Mouse (Mus musculus): ENCODE data around the gene Spop. TPM values are rescaled to one million over a fixed set of nuclear protein-coding genes. Genes with fewer than 3 reads are reported as not detected.
A peak's percentile ranks its signal among the peaks of the same experiment; 100 is the strongest.

The Spop gene
- total and polyA plus RNA-seq, 3 experiments, result 28.8 to 70.5 (median 29.2) TPM

DNA sequence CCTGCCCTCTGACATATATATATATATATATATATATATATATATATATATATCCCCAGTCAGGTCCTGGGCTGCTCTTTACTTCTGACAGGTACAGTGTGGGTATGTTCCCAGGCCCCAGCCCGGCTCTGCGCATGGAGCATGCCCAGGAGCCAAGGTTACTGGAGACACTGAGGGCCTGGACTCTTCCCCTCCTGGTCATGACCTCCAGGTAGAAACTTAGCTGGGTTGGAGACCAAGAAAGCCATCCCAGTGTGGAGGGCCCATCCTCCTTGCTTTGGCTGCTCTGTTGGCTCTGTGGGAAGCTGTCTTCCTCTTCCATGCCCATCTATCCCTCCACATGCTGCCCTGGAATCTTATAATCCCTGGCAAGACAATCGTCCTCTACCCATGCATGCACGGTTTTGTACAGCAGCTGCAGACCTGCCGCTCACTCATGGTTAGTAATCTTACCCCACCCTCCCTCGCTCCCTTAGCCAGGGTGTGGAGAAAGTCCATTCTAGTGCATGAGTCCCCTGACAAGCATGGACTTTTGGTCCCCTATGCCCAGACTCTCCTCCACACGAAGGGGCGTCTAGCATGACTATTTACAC is 45.6 kb upstream of the Spop start:
- no peak for ATAC-seq (ENCODE audit: extremely low read depth, insufficient number of reproducible peaks, low FRiP score, poor library complexity, severe bottlenecking)
- Histone ChIP-seq H3K27me3 (ENCODE audit: insufficient read depth, low read length) (no peaks in the 10 kb centered on the region), H3K4me1 (ENCODE audit: insufficient read depth, low read depth, low read length) (peaks cover 18% of the 10 kb centered on the region), H3K36me3 (replicated peaks) (peaks cover 98% of the 10 kb centered on the region), H3K4me3 (ENCODE audit: low read depth, low read length) (no peak overlapping the region), H3K9me3 (replicated peaks) (no peaks in the 10 kb centered on the region)
- no peak for DNase-seq (ENCODE audit: low spot score)
- TF ChIP-seq CTCF (IDR thresholded peaks at IDR 0.05; ENCODE audit: low read depth, low read length) (no peak), GATA2 (IDR thresholded peaks at IDR 0.05; ENCODE audit: borderline replicate concordance, low read depth, low read length) (no peak)

DNA sequence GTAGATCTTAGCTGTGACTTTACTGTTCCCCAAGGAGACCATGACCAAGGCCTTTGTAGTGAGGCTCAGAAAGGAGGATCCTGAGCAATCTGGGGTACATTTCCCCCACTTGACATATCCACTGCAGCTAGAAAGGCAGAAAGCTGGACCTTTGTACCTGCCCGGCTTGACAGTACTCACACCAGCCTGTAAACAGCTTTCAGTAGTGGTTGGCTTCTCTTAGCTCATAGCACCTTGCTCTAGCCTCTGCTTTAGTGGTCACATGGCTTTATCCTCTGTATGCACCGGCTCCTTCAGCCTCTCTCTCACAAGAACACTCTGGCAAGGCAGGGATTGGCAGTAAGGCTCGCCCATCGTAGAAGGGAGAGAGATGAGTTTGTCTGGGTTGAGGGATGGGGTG is 45.0 kb upstream of the Spop start:
- H3K9me3 ChIP-seq (replicated peaks), result no peaks in the 10 kb centered on the region
- peaks cover 17% of the 10 kb centered on the region for H3K4me1 ChIP-seq (ENCODE audit: insufficient read depth, low read depth, low read length)
- ATAC-seq (ENCODE audit: extremely low read depth, insufficient number of reproducible peaks, low FRiP score, poor library complexity, severe bottlenecking) (no peak), DNase-seq (ENCODE audit: low spot score) (no peak)
- peaks cover 98% of the 10 kb centered on the region for H3K36me3 ChIP-seq (replicated peaks)
- no peaks in the 10 kb centered on the region for H3K27me3 ChIP-seq (ENCODE audit: insufficient read depth, low read length)
- TF ChIP-seq GATA1 (IDR thresholded peaks at IDR 0.05; ENCODE audit: borderline replicate concordance, low read length) (no peak), CTCF (IDR thresholded peaks at IDR 0.05; ENCODE audit: low read depth, low read length) (no peak), POLR2AphosphoS5 (IDR thresholded peaks at IDR 0.05; ENCODE audit: insufficient replicate concordance, low read depth, low read length) (no peak), TAL1 (conservative IDR thresholded peaks at IDR 0.05; ENCODE audit: low read depth, low read length) (no peak), GATA2 (IDR thresholded peaks at IDR 0.05; ENCODE audit: borderline replicate concordance, low read depth, low read length) (no peak)
- H3K4me3 ChIP-seq (ENCODE audit: low read depth, low read length), result no peak overlapping the region

GRCm38 (mm10) chr11:95369964-95370890 is 43.7 kb upstream of the Spop start:
- Histone ChIP-seq H3K9me3 (replicated peaks) (no peaks in the 10 kb centered on the region), H3K36me3 (replicated peaks) (peaks cover 98% of the 10 kb centered on the region), H3K4me3 (ENCODE audit: low read depth, low read length) (no peak overlapping the region), H3K4me1 (ENCODE audit: insufficient read depth, low read depth, low read length) (peaks cover 16% of the 10 kb centered on the region), H3K27me3 (ENCODE audit: insufficient read depth, low read length) (no peaks in the 10 kb centered on the region)
- DNase-seq (ENCODE audit: low spot score), result peak; percentile 15
- TF ChIP-seq GATA2 (IDR thresholded peaks at IDR 0.05; ENCODE audit: borderline replicate concordance, low read depth, low read length) (no peak), CTCF (IDR thresholded peaks at IDR 0.05; ENCODE audit: low read depth, low read length) (no peak), TAL1 (conservative IDR thresholded peaks at IDR 0.05; ENCODE audit: low read depth, low read length) (no peak), POLR2AphosphoS5 (IDR thresholded peaks at IDR 0.05; ENCODE audit: insufficient replicate concordance, low read depth, low read length) (no peak), GATA1 (IDR thresholded peaks at IDR 0.05; ENCODE audit: borderline replicate concordance, low read length) (no peak)
- ATAC-seq (ENCODE audit: extremely low read depth, insufficient number of reproducible peaks, low FRiP score, poor library complexity, severe bottlenecking), result no peak

DNA sequence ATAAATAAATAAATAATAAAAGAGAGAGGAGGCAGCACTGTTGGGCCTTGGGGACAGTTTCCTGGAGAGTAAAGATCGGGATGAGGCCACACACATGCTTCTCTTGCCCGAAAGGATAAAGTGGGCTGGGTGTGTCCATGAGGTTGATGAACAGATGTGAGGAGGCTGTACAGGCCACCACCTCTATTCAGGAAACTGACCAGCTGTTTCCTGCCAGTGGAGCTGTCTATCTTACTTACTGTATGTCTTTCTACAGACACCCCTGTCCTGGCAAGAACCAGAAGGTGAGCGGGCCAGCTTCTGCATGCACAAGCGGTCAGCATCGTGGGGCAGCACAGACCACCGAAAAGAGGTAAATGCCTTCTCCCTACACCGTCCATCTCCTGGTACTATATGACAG is 42.7 kb upstream of the Spop start:
- peaks cover 98% of the 10 kb centered on the region for H3K36me3 ChIP-seq (replicated peaks)

GRCm38 (mm10) chr11:95378926-95379325 is 35.0 kb upstream of the Spop start:
- Histone ChIP-seq H3K36me3 (replicated peaks) (peaks cover 91% of the 10 kb centered on the region), H3K9me3 (replicated peaks) (peaks cover 4% of the 10 kb centered on the region; the same call in 1 of the 2 replicates), H3K27me3 (ENCODE audit: insufficient read depth, low read length) (no peaks in the 10 kb centered on the region), H3K4me1 (ENCODE audit: insufficient read depth, low read depth, low read length) (peaks cover 6% of the 10 kb centered on the region; the same call in 1 of the 2 replicates), H3K4me3 (ENCODE audit: low read depth, low read length) (no peak overlapping the region)
- no peak for ATAC-seq (ENCODE audit: extremely low read depth, insufficient number of reproducible peaks, low FRiP score, poor library complexity, severe bottlenecking)
- no peak for DNase-seq (ENCODE audit: low spot score)
- no peak for TF ChIP-seq GATA2 (IDR thresholded peaks at IDR 0.05; ENCODE audit: borderline replicate concordance, low read depth, low read length)
- TF ChIP-seq CTCF (IDR thresholded peaks at IDR 0.05; ENCODE audit: low read depth, low read length), result no peak
- no peak for TF ChIP-seq TAL1 (conservative IDR thresholded peaks at IDR 0.05; ENCODE audit: low read depth, low read length)
- no peak for TF ChIP-seq POLR2AphosphoS5 (IDR thresholded peaks at IDR 0.05; ENCODE audit: insufficient replicate concordance, low read depth, low read length)
- TF ChIP-seq GATA1 (IDR thresholded peaks at IDR 0.05; ENCODE audit: borderline replicate concordance, low read length), result no peak

More for the DNA sequence above, 42.7 kb upstream of the Spop start:
- TF ChIP-seq CTCF (IDR thresholded peaks at IDR 0.05; ENCODE audit: low read depth, low read length), result no peak
- no peak for TF ChIP-seq GATA2 (IDR thresholded peaks at IDR 0.05; ENCODE audit: borderline replicate concordance, low read depth, low read length)
- no peak for TF ChIP-seq GATA1 (IDR thresholded peaks at IDR 0.05; ENCODE audit: borderline replicate concordance, low read length)
- TF ChIP-seq TAL1 (conservative IDR thresholded peaks at IDR 0.05; ENCODE audit: low read depth, low read length), result no peak
- no peak for TF ChIP-seq POLR2AphosphoS5 (IDR thresholded peaks at IDR 0.05; ENCODE audit: insufficient replicate concordance, low read depth, low read length)
- H3K9me3 ChIP-seq (replicated peaks), result no peaks in the 10 kb centered on the region
- ATAC-seq (ENCODE audit: extremely low read depth, insufficient number of reproducible peaks, low FRiP score, poor library complexity, severe bottlenecking) (no peak), DNase-seq (ENCODE audit: low spot score) (no peak)
- peaks cover 16% of the 10 kb centered on the region for H3K4me1 ChIP-seq (ENCODE audit: insufficient read depth, low read depth, low read length)
- no peak overlapping the region for H3K4me3 ChIP-seq (ENCODE audit: low read depth, low read length)
- no peaks in the 10 kb centered on the region for H3K27me3 ChIP-seq (ENCODE audit: insufficient read depth, low read length)

DNA sequence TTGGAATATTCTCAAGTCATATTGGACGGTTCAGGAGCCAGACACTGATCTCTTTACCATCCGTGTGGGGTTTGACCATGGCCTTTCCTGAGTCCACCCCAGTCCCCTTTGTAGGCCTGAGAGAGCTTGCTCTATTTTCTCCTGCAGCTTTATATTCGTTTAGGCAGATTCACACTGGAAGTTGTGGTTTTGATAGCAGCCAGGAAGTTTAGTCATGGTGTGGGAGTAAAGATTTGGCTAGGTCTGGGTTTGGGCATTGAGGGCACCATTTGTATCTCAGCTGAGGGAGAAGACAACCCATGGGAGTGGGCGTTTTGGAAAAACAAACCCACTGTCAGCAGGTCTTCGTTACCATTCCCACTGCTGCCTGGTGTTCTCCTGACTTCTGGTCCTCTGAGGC is 34.3 kb upstream of the Spop start:
- Histone ChIP-seq H3K4me1 (ENCODE audit: insufficient read depth, low read depth, low read length) (peaks cover 9% of the 10 kb centered on the region), H3K27me3 (ENCODE audit: insufficient read depth, low read length) (no peaks in the 10 kb centered on the region), H3K36me3 (replicated peaks) (peaks cover 86% of the 10 kb centered on the region), H3K9me3 (replicated peaks) (peaks cover 4% of the 10 kb centered on the region; the same call in 1 of the 2 replicates), H3K4me3 (ENCODE audit: low read depth, low read length) (no peak overlapping the region)
- TF ChIP-seq TAL1 (conservative IDR thresholded peaks at IDR 0.05; ENCODE audit: low read depth, low read length), result no peak
- no peak for TF ChIP-seq POLR2AphosphoS5 (IDR thresholded peaks at IDR 0.05; ENCODE audit: insufficient replicate concordance, low read depth, low read length)
- no peak for TF ChIP-seq CTCF (IDR thresholded peaks at IDR 0.05; ENCODE audit: low read depth, low read length)
- no peak for TF ChIP-seq GATA1 (IDR thresholded peaks at IDR 0.05; ENCODE audit: borderline replicate concordance, low read length)
- no peak for TF ChIP-seq GATA2 (IDR thresholded peaks at IDR 0.05; ENCODE audit: borderline replicate concordance, low read depth, low read length)
- DNase-seq (ENCODE audit: low spot score), result no peak
- no peak for ATAC-seq (ENCODE audit: extremely low read depth, insufficient number of reproducible peaks, low FRiP score, poor library complexity, severe bottlenecking)

Measured in G1E (cell line).